Mouse (Mus musculus) adipocyte (in vitro differentiated cells): Measurements from ENCODE around the gene Msl1.
A peak's percentile ranks its signal among the peaks of the same experiment; 100 is the strongest.
"Not testable (repeated sequence)": the region's sequence is repeated elsewhere in the genome, so short reads cannot be mapped to it uniquely, and the experiment has no call there.

Experiments used
- DNase-seq: peaks from one replicate; pipeline ENCODE4 v3.0.0-alpha.2; 2016; ENCODE audit warnings: low spot score

The Msl1 gene

DNA sequence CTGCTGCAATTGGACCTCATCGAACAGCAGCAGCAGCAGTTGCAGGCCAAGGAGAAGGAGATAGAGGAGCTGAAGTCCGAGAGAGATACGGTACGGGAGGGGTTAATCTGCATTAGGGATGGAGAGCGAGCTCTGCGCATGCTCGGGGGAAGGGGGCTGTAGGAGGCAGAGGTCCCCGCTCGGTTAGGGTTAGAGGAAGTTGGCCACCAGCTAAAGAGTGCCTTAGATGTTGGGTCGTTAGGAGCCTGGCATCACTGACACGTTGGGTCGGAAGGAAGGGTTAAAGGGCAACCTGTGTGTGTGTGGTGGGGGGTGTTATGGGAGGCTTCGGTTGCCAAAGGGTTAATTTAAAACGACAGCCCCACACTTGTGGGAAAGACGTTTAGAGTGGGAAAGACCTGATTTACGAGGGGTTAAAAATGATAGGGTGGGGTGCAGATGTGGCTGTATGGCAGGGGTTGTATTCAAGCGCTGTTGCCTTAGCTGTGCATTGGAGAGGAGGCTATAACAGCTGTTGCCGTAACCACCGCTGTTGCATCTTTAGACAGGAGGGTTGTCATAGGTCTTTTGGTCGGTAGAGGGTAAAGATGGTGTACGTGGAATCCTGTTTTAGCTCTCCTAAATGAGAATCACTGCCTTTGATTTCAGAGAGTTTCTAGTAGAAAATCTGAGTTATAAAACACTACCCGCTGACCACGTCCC, 1.4 kb downstream of the Msl1 start:
- peak; percentile 80 for DNase-seq

DNA sequence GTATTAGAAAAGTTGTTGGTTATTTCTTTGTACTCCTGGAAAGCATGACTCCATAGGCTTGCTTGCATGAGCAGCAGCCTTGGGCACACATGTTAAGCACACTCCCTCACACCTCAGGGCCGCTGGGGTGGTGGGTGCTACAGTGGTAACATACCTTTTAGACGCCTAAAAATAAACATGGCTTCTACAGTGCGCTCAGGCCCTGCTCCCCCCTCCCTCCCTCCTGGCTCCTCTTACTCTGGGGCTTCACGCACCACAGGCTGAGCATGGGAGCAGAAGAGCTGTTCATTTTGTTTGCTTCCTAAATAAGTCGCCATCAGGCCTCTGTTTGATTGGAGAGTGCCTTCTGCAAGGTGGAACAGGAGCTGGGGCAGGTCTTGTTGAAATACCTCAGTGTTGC, 2.0 kb downstream of the Msl1 start:
- no peak for DNase-seq

GRCm38 (mm10) chr11:98797909-98798308, 2.6 kb downstream of the Msl1 start:
- peak; percentile 40 for DNase-seq

GRCm38 (mm10) chr11:98804605-98805004, 9.3 kb downstream of the Msl1 start, which contains the start of gene Casc3:
Gene Casc3, plus strand, starts transcription at chr11:98804905.
- DNase-seq: no peak

DNA sequence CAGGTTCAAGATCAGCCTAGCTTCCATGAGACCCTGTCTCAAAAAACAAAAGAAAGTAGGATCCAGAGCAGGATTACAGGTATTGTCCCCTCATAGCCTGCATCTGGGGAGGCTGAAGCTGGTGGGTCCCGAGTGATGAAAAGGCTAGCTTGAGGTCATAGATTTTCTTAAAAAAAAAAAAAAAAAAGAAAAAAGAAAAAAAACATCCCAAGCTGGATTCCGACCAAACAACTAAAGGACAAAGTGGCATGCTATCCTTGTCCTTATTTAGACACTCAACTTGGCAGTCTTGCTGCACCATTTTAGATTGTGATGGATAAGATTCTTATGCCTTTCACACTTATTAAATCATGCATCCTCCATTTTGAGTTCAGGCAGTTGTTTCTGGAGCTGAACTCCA, 13.1 kb downstream of the Msl1 start:
- DNase-seq: peak; percentile 43

DNA sequence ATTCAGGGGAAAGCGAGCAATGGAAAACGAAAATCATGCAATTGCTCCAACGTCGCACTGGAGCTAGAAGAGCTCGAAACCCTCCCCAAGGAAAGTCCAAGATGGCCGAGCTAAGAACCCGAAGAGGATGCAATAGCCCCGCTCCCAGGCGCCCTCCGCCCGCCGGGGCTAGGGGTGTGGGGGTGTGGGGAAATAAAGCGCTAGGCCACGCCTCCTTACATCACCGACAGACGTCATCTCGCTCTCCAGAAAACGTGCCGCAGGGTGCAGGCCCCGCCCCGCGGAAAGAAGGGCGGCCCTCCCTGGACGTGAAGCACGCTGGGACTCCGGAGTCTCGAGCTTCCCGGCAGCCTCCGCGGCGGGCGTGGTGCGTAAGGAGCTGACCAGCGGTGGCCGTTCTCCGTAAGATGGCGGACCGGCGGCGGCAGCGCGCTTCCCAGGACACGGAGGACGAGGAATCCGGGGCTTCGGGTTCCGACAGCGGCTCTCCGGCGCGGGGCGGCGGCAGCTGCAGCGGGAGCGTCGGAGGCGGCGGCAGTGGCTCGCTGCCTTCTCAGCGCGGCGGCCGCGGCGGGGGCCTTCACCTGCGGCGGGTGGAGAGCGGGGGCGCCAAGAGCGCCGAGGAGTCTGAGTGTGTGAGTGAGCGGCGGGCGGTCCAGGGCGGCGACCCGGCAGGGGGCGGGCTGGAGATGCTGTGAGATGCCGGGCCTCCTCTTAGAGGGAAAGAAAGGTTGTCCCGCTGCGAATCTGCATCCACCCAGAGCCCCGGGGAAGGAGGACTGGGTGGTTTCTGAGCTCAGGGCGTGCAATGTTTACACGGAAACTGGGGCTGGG, 14.4 kb downstream of the Msl1 start:
- DNase-seq: peak; percentile 97

GRCm38 (mm10) chr11:98810686-98811085, 15.4 kb downstream of the Msl1 start:
- no peak for DNase-seq

GRCm38 (mm10) chr11:98816706-98817239, 21.5 kb downstream of the Msl1 start:
- no peak for DNase-seq

DNA sequence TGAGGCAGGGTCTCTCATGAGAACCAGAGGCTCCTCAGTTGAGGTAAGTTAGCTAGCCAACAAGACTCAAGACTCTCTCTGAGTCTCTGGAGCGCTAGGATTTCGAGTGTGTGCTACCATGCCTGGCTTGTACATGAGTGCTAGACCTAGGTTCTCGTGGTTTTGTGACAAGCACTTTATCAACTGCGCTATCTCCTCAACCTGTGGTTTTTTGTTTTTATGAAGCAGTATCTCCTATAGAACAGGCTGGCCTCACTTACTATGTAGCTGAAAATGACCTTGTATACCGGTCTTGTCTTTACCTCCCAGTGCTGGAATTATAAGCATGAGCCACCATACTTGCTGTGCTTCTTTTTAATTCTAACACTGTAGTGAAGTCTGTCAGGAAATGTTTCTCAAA, 25.7 kb downstream of the Msl1 start:
- DNase-seq: no peak

DNA sequence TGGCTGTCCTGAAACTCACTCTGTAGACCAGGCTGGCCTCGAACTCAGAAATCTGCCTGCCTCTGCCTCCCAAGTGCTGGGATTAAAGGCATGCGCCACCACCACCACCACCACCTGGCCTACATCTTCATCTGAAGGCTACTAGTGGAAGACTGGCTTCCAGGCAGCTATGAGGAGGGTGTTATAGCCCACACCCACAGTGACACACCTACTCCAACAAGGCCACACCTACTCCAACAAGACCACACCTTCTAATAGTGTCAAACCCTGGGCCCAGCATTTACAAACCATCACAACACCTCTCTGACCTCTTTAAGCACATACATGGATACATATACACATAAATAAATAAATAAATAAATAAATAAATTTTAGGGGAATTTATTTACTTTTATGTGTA, 30.8 kb downstream of the Msl1 start:
- DNase-seq: not testable (repeated sequence)

- no peak for DNase-seq
Measured at GRCm38 (mm10) chr11:98827877-98828276, 32.6 kb downstream of the Msl1 start.

GRCm38 (mm10) chr11:98829091-98829775, 33.9 kb downstream of the Msl1 start:
- DNase-seq: peak; percentile 69

GRCm38 (mm10) chr11:98829875-98830274, 34.6 kb downstream of the Msl1 start:
- DNase-seq: peak; percentile 35

GRCm38 (mm10) chr11:98835296-98835695, 40.0 kb downstream of the Msl1 start:
- no peak for DNase-seq

- DNase-seq: no peak
Measured at GRCm38 (mm10) chr11:98835725-98836124, 40.4 kb downstream of the Msl1 start.

DNA sequence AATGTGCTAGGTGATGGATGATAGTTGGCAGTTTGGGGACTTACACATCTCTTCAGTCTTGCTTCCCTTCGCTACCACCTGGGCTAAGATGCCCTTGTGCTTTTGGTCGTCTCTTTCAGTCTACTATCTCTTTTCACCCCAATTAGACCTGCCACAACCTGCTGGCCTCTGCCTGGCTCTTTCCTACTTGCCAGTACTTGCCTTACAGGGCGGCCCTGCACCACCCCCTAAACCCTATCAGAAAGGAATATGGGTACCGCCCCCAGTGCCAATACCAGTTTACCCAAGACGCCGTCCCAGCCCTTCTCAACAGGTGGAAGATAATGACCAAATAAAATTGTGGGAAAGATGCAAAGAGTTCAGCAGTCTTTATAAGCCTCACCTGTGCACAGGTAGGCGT, 40.8 kb downstream of the Msl1 start:
- no peak for DNase-seq

DNA sequence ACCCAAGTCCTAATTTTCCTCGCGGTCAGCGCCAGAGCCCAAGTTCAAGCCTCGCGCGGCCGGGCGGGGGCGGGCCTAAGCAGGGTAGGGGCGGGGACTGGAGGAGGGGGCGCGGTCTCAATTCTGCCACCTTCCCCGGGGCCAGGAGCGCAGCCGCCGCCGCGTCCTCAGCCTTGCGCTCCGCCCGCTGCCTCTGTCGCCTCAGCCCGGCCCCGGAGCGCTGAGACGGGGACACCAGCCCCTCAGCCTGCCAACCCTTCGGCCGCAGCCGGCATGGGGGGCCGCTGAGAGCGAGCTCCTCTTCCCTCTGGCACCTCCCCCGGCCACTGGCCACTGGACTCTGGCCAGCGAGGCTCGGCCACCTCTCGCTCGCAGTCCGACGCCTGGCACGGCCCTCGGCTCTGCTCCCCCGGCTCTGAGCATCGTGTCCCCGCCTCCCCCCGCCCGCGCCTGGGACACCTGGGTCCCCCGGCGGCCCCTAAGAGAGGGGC, 41.4 kb downstream of the Msl1 start, which contains the start of gene Rapgefl1:
TSS of gene Rapgefl1 (plus strand) at position 135 of the 491 bp plus-strand sequence.
- peak; percentile 85 for DNase-seq

DNA sequence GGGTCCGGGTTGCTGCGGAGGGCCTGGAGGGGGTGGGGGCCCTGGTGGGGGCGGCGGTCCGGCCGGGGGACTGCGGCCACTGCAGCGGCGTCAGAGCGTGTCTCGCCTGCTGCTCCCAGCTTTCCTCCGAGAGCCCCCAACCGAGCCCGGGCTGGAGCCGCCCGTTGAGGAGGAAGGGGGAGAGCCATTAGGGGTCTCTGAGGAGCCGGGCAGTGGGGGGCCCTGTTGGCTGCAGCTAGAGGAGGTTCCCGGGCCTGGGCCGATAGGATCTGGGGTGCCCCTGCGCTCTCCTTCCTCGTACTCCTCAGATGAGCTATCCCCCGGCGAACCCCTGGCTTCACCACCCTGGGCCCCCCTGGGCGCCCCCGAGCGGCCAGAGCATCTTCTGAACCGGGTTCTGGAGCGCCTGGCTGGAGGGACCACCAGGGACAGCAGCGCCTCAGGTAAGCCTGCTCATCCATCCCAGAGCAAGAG, 42.0 kb downstream of the Msl1 start:
- DNase-seq: no peak

DNA sequence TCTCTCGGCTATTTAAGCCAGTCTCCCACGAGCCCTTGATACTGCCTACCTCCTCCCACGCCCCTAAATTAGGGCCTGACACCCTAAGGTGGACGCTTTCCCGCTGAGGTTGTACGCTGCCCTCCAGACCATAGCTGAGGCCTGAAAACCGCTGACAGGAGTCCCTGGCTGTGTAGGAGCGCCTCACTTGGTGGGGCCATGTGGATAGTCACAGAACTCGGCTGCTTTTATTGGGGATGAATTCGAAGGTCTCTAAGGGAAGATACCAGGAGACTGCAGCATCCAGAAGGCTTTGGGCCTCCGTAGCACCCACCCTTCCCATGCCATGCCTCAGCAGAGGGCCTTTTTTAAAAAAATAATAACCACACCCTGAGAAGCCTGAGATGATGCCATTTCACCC, 42.6 kb downstream of the Msl1 start:
- no peak for DNase-seq

GRCm38 (mm10) chr11:98838512-98838911, 43.2 kb downstream of the Msl1 start:
- no peak for DNase-seq

DNA sequence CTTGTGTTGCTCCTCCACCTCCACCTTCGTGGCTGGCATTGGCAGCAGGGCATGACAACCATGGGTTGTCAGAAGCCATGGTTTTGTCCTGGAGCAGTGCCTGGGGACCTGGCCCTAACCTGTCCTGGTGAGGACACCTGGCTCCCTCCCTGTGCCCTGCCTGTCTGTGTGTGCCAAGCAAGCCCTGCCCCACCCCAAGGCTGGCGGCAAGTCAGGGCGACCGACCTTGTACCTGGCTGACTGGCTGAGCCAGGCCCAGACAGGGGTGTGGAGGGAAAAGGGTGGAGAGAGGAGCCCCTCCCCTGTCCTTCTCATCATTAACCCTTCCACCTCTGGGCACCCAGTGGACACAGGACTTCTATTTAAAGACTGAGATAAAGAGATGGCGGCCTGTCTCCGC, 44.1 kb downstream of the Msl1 start:
- DNase-seq: no peak

GRCm38 (mm10) chr11:98839897-98840296, 44.6 kb downstream of the Msl1 start:
- DNase-seq: no peak
